Mouse (Mus musculus) cerebellum, adult 11 months (tissue): ENCODE results near the gene Dnpep.

ENCODE experiments used
- DNase-seq: peaks from one replicate; pipeline ENCODE4 v3.0.0; 2022

Dnpep gene

DNA sequence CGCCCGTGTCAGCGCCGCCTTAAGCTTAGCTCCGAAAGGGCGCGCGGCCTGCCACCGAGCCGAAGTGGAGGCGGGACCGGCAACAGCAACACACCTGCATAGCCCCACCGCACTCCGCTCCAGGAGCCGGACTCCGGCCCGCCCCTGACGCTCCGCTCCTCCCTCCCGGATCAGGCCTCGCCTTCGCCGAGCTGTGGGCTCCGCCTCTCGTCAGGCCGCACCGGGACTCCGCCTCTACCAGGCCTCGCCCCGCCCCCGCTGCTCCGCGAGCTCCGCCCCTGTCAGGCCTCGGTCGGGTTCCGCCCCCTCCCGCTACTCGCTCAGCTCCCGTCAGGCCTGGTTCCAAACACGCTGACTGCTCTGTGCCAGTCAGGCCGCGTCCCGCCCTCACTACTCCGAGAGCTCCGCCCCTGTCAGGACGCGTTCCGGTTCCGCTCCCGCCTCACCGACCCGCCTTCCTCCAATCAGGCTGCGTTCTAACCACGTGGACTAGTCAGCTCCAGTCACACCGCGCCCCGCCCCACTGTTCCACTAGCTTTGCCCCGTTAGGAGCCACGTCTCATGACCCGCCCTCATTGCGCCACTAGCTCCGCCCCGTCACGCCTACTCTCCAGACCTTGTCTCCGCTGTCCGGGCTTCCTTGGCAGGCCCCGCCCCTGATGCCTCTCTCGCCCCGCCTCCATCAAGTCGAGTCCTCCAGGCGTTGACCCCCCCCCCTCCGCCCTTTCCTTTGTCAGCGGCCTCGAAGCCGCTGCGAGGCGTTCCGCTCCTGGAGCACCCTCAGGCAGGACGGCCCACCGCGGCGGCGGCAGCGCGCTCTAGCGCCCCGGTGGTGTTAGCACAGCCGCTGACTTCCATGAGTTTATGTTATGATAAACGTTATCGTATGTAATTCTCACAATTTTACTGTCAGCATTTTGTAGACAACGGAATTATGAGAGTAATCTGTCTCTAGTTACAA, at the start of gene Dnpep:
Gene Dnpep (minus strand): TSS at position 750 of the 961 bp plus-strand sequence.
- peak; percentile 100 for DNase-seq

DNA sequence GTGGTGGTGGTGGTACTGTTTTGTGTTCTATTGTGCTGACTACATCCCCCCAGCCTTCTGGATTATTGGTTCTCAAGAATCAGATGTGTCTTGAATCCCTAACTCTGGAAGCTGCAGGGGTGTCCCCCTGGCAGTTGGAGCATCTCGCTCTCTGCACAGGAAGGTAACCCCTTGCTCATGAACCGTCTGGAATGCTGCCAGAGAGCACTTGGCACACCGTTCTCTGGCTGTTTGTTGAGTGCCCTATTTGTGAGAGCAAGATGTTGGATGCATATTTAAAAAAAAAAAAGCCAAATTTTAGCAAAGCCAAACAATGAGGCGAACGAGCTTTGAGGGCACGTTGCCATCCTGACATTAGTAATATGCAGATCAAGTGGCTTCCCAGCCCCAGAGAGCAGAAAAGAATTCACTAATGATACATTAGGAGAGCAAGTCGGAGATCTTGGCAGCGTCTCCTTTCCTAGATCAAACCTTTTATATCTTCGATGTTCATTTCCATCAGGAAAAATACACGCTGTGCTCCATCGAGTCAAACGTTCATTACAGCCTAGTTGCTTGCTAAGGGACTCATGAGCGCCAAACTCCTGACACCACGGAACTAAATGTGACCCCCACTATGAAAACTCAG, 47.8 kb upstream of the Dnpep start:
- DNase-seq = peak; percentile 59

DNA sequence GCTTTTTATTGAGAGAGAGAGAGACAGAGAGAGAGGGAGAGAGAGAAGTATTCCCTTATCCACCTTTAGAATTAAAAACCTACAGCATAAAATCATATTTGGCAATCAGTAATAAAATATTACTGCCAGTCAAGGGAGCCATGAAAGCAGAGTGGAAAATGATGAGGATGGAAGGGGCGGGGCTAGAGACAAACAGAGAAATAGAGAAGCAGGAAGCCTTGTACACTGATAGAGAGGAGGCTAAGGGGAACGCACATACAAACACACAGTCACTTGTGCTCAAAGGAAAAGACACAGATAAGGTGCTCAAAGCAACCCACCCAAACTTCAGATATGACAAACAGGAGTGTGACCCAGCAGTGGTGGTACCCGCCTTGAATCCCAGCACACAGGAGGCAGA, 46.1 kb upstream of the Dnpep start:
- DNase-seq = no peak

DNA sequence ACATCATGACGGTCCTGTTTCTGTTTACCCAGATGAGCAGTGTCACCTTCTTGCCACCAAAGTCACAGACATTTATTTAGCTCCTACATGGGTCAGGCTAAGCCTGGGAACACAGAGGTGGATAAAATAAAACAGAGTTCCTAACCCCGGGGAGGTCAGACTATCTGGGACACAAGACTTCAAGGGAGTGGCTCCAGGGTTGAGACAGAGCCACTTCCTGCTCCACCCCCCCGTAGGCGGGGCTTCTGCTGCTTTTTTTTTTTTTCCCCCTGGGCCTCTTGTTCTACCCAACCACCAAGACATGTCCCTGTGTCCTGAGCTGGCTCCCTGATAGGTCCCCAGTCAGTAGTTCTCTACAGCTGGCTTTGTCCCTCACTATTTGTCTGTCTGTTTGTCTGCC, 44.0 kb upstream of the Dnpep start:
- no peak for DNase-seq

DNA sequence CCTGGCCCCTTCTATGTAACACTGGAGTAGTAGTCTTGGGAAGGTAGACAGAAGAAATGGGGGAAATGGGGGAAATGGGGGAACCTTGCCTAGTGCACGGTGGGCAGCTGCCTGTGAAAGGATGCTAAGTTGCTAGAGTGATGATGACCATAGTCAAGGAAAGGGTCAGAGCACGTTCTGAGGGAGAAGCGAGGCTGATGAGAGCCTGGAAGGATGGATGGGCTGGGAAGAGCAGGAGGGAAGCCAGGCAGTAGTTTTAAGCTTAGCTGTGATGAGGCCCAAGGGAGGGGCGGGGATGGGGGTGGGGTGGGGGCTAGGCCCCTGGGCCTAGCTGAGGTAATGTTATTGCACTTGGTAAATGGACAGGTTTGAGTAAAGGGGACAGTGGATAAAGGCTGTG, 43.3 kb upstream of the Dnpep start:
- no peak for DNase-seq

DNA sequence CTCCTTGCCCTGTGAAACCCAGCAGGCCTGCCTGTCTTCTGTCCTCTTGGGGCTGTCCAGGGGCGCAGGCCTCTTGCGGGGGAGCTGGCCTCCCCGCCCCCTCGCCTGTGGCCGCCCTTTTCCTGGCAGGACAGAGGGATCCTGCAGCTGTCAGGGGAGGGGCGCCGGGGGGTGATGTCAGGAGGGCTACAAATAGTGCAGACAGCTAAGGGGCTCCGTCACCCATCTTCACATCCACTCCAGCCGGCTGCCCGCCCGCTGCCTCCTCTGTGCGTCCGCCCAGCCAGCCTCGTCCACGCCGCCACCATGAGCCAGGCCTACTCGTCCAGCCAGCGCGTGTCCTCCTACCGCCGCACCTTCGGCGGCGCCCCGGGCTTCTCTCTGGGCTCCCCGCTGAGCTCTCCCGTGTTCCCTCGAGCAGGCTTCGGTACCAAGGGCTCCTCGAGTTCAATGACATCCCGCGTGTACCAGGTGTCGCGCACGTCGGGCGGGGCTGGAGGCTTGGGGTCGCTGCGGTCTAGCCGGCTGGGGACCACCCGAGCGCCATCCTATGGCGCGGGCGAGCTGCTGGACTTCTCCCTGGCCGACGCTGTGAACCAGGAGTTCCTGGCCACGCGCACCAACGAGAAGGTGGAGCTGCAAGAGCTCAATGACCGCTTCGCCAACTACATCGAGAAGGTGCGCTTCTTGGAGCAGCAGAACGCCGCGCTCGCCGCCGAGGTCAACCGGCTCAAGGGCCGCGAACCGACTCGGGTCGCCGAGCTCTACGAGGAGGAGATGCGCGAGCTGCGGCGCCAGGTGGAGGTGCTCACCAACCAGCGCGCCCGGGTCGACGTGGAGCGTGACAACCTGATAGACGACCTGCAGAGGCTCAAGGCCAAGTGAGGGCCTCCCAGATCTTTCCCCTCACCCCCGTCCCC, 42.6 kb upstream of the Dnpep start, which contains the start of gene Des:
Gene Des (plus strand): TSS at position 218 of the 920 bp plus-strand sequence.
- no peak for DNase-seq

DNA sequence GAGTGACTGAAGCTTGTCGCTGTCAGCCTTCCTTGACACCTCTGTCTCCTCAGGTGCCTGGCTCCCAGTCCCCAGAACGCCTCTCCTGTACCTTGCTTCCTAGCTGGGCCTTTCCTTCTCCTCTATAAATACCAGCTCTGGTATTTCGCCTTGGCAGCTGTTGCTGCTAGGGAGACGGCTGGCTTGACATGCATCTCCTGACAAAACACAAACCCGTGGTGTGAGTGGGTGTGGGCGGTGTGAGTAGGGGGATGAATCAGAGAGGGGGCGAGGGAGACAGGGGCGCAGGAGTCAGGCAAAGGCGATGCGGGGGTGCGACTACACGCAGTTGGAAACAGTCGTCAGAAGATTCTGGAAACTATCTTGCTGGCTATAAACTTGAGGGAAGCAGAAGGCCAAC, 41.6 kb upstream of the Dnpep start:
- DNase-seq = no peak

DNA sequence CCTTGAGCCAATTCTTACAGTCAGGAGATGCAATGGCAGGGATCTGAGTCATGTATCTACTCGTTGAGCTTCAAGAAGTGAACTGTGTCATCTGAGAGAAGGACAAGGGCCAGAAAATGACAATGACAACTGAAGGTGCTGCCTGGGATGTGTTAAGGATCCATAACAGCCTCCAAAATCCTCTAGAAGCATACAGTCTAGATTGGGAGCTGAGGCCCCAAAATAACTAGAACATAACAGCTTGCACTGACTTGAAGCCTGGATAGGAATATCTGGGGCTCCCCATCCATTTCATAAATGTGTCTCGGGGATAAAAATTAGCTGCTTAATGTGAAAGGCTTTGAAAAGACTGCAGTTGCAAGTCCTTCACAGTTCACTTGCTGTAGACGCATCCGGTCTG, 40.2 kb upstream of the Dnpep start:
- DNase-seq = no peak

DNA sequence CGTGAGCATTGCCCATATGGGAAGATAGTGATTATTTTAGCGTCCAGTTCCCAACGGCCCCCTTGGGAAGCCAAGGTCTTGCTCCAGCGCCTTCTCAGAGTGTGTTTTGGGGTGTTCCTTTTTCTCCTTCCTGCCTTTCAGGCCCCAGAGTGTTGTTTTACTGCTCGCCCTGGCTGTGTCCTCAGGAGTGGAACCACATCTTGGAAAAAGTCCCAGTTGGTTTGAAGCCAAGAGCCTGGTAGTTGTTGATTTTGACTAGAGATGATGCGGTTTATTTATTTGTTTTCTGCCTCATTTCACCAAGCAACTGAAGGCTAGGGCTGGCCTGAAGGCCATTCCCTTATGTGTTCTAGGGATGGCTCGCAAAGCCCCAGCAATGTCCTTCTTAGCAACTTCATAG, 39.5 kb upstream of the Dnpep start:
- no peak for DNase-seq

DNA sequence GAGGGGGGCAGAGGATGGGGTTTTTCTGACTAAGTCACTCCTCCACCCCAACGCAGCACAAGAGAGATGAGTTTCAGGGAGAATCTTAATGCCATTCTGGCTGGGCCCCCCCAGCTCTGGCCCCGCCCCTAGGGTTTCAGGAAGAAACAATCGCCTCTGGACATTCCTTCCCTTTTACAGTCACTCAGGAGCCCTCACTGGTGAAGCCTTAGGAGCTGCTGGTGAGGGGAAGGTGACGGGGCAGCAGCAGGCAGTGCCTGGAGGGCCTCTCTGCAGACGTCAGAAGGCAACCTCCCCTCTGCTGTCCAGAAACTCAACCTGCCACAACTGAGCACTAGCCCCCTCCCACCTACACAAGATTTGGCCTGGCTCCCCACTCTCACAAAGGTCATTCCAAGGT, 31.5 kb upstream of the Dnpep start:
- DNase-seq = no peak

DNA sequence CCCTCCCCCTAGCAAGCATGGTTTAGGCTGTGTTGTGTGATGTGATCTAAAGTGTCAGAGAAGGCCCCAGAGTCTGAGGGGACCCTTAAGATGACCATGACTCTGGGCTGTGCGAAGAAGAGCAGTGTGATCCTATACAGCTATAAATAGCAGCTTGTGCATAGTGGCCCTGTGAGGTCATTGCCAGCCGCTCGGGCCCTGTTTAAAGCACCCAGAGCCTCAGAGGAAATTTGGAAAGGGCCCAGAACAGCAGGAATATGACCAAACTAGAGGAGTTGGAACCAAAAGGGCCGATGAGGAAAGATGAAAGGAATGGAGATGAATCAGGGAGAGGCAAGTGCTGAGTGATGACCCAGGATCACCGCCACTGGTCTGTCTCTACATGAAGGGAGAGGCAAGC, 29.5 kb upstream of the Dnpep start:
- DNase-seq = no peak

DNA sequence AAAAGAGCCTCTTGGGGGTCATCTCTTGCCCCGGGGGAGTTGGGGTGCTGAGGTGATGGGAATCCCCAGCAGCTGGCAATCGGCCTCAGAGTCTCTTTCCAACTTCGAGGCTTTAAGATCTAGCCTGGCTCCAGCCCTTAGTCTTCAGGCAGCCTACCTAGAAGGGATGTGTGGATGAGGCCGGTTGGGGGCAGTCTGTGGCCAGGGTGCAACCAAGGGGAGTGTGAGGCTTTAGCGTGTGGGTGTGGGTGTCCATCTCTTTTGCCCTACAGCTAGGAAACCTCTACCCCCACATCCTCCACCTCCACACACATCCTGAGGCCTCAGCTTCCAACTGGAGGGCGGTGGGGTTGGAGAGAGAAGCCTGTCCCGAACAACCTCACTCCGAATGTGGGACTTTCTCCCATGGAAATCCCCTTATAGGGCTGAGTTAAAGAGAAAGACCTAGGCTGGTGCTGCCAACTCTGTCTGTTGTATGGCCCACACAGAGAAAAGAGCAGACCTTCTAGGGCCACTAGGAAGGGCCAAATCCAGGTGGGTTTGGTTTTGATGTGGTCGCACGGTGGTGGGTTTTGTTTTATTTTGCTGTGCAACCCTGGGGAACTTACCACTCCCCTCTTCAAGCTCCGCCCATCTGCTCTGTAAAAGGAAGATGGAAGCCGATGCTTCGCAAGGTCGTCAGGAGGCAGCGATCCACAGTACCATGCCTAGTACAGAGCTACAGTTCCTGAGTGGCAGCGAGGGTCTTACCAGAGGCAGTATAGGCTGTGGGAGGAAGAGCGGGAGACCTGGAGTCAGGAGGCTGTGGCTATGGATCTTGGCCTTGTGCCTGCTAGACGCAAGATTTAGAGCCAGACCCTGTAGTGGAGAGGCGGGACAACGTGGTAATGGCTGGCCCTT, 27.5 kb upstream of the Dnpep start:
- no peak for DNase-seq

DNA sequence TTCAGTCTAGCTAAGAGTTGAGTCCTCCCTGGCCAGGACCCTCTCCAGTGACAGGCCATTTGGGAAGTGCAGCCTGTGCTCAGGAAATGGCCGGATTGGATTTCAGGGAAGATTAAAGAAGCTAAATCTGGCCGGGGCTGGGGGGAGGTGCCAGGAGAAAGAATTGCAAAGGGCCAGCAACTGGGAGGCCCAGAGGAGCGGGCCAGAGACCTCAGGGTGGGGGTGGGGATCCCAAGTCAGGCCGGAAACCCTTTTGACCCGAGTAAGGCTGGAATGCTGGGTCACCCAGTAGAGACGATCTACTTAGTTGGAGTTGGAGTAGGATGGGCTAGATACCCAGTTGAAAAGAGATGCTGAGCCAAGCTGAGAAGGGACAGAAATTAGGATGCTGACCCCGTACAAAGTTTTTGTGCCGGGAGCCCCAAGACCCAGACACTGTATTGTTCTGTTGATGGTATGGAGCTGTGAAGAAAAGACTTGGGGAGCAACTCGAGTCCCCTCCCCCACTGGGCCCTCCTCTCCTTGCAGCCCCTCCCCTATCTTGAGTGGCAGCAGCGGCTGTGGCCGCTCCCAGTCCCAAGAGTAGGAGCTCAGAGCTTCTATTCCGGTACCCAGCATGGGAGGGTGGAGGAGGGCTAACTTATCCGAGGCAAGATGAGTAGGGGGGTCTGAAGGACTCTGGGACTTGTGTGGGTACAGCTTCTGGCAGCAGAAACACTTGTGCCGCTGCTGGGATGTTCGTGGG, 26.7 kb upstream of the Dnpep start:
- DNase-seq = no peak

DNA sequence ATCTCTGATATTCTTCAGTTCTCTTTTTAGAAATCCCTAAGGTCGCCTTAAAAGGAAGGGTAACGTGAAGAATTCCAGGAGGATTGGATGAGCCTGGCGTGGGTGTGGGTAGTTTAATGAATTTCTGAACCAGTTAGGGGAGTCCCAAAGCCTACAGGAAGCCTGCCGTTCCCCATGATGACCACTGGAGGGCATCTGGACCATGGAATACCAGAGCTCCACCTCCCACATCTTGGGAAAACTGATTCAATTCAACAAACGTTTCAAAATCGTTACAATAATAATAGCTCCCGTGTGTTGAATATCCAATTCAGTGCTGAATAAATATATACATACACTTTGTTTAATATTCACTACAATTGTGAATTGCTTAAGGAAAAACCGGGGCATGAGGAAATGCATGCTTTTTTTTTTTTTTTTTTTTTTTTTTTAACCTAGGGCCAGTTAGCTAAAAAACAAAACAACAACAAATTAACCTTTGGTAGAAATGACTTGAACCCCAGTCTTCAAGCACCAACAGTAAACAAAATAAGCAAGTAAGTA, 25.2 kb upstream of the Dnpep start:
- peak; percentile 69 for DNase-seq

DNA sequence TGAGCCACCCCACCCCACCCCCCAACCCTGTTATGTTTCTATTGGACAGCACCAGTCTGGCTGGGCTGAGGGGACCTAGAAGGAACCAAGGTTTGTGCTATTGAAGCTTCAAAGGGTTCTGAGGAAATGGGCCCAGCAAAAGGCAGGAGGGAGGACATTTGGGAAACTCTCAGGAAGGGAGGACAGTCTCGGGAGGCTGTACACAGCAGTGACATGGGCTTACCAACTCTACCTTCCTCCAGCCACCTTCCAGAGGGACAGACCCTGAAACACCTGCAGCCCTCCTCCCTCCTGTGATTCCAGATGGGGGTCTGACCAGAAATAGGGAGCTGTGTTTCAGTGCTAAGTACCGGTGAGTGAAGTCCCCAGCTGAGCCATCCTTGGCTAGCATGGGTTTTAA, 22.7 kb upstream of the Dnpep start:
- no peak for DNase-seq

DNA sequence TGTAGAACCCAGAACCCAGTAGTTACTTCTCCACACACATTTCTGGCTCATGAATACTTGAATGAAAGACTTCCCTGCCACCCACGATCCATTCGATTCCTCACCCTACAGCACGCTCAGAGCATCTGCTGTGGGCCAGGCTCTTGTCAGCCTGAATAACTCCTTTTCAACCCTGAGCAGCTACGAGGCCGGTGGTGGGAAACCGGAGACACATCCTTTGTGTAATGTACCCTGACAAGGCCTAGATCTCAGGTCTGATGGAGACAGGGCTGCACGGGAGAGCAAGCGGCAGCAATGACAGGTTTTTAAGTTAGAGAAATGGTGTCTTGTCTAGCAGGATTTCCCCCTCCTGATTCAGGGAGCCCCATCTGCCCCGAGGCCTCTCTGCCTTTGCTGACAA, 21.5 kb upstream of the Dnpep start:
- no peak for DNase-seq

DNA sequence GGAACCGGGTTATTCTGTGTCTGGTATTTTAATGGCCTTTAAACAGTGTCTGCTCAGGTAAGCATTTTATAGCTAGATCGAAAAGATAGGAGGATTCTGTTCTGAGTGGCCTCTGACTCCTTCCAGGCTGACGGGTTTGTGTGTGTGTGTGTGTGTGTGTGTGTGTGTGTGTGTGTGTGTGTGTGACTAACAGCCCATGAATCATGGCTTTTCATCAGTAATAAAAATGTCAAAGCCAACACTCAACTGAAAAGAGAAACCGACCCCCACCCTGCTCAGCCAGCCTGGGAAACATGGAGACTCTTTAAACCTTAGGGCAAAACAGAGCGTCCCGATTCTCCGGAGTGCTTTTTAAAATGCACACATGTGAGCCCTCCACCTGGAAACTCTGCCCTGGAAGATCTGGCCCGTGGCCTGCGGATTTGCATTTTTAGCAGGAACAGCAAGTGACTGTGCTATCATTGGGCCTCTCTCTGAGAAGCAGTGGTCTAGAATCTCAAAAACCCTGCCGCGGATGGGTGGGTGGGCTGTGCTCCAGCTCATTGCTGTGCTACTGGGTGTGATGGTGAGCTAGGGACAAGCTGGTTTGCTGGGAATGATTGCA, 20.4 kb upstream of the Dnpep start:
- no peak for DNase-seq

DNA sequence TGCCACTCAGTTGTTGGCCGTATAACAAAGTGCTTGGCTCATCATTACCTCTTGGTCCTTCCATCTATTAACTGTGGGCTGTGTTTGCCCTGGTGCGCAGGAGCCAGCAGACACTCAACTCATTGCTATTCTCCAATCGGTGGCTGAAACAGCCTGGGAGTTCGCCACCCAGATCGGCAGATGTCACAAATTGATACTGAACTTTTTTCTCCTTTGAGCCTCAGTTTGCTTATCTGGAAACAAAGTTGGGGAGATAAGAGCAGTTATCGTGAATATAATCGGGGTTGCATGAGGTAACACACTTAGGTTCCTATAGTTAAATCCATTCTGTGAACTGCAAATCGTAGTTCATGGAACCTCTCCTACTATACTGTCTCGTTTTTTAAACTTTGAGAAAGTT, 19.3 kb upstream of the Dnpep start:
- no peak for DNase-seq

DNA sequence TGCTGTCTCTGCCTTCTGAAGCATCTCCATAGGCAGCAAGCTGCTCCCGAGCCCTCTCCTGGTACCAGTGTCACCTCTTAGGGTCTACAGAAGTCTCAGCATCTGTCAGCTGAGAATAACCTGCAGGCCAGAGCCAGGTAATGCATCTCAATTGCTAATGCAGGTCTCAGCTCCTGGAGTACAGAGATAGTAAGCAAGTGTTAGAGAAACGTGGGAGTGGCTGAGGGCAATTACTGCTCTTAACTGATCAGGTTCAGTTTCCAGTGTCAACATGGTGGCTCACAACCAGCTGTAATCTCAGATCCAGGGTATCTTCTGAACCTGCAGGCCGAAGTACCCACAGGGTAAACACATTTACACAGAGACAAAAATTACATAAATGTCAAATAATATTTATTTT, 18.7 kb upstream of the Dnpep start:
- DNase-seq = no peak

DNA sequence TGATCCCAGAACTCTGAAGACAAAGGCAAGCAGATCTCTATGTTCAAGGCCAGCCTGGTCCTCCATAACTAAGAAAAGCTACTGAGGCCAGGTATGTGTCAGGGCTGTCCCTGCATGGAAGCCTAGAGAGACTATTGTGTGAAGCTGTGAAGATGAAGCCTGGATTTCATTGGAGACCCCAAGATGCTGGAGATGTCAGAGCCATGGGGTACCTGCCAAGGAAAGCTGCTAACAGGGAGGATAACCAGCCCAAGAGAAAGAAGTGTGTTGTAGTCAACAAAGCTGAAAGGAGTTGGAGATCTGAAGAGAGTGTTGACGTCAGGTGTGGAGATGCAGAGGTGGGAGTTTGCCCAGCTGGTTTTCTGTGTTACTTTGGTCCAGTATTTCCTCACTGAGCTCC, 13.5 kb upstream of the Dnpep start:
- no peak for DNase-seq

DNA sequence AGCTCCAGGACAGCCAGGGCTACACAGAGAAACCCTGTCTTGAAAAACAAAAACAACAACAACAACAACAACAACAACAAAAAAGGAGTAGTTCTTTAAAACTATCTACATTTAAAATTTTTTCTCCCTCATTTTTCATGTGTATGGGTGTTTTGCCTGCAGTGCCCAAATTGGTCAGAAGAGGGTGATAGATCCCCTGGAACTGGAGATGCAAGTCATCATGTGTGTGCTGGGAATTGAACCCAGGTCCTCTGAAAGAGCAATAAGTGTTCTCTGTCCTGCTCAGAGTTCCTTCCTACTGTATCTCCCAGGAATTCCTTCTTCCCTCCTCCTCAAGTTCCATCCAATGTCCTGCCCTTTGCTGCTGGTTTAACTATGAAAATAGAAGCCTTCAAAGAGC, 9.7 kb upstream of the Dnpep start:
- DNase-seq = no peak
